Mouse (Mus musculus): ENCODE measurements around the gene Htra3.

GRCm38 (mm10) chr5:35690485-35691165, 11.0 kb upstream of the Htra3 start:
- TF ChIP-seq CTCF (IDR thresholded peaks at IDR 0.05; ENCODE audit: low read depth) (no peak), EP300 (optimal IDR thresholded peaks at IDR 0.05) (no peak)
